Mouse (Mus musculus) adrenal gland, postnatal 10 days (tissue): ENCODE measurements around the gene Lsm2. TPM values are rescaled to one million over a fixed set of nuclear protein-coding genes. Genes with fewer than 3 reads are reported as not detected.
"Not testable (repeated sequence)": the region's sequence is repeated elsewhere in the genome, so short reads cannot be mapped to it uniquely, and the experiment has no call there.

Experiments used
- DNase-seq: peaks from one replicate; pipeline ENCODE4 v3.0.0; 2021; ENCODE audit warnings: mixed read lengths
- long read RNA-seq, 2 experiments: library from polyadenylated mRNA; stranded (forward); transcript quantifications; one replicate each; pipeline ENCODE4 v2.0.0; 2021
- total RNA-seq, 2 experiments: library from RNA; stranded (reverse); gene quantifications; 2 replicates each; pipeline ENCODE4 v1.2.3; 2021

The Lsm2 gene
- 10 to 100 TPM; 39.0 to 42.8 TPM for total RNA-seq
- long read RNA-seq, experiment 1, transcript Lsm2-202 (5 exons, 840 nt) = major isoform, 45 of 55 reads
- long read RNA-seq, experiment 1, partial matches to known transcripts = 0 of 55 reads
- long read RNA-seq, experiment 1, other reads (novel, unspliced or antisense) = 8 of 55 reads
- long read RNA-seq, experiment 2, transcript Lsm2-202 (5 exons, 840 nt) = major isoform, 18 of 22 reads
- long read RNA-seq, experiment 2, partial matches to known transcripts = 0 of 22 reads
- long read RNA-seq, experiment 2, other reads (novel, unspliced or antisense) = 2 of 22 reads

GRCm38 (mm10) chr17:34981690-34982180, at the start of gene Lsm2:
Gene Lsm2, plus strand, starts transcription at chr17:34981862.
- peak; percentile 92 for DNase-seq

- DNase-seq = no peak
These were observed 49.4 kb upstream of the Lsm2 start for GRCm38 (mm10) chr17:34932287-34932686.

- no peak for DNase-seq
These were observed 47.6 kb upstream of the Lsm2 start for GRCm38 (mm10) chr17:34934031-34934430.

- DNase-seq = no peak
These were observed 46.8 kb upstream of the Lsm2 start for GRCm38 (mm10) chr17:34934830-34935229.

GRCm38 (mm10) chr17:34937960-34938505, 43.6 kb upstream of the Lsm2 start:
- DNase-seq = no peak

GRCm38 (mm10) chr17:34941344-34942041, 40.2 kb upstream of the Lsm2 start:
- peak; percentile 41 for DNase-seq

- no peak for DNase-seq
These were observed 38.4 kb upstream of the Lsm2 start for GRCm38 (mm10) chr17:34943128-34943815.

GRCm38 (mm10) chr17:34944362-34944761, 37.3 kb upstream of the Lsm2 start:
- DNase-seq = no peak

GRCm38 (mm10) chr17:34946486-34947140, 35.0 kb upstream of the Lsm2 start:
- no peak for DNase-seq

GRCm38 (mm10) chr17:34947606-34948005, 34.1 kb upstream of the Lsm2 start:
- peak; percentile 56 for DNase-seq

GRCm38 (mm10) chr17:34948721-34949552, 32.7 kb upstream of the Lsm2 start:
- not testable (repeated sequence) for DNase-seq

GRCm38 (mm10) chr17:34949553-34949969, 32.1 kb upstream of the Lsm2 start:
- DNase-seq = no peak

- no peak for DNase-seq
These were observed 30.9 kb upstream of the Lsm2 start for GRCm38 (mm10) chr17:34950514-34951455.

- DNase-seq = no peak
These were observed 29.9 kb upstream of the Lsm2 start for GRCm38 (mm10) chr17:34951636-34952377.

GRCm38 (mm10) chr17:34952378-34953040, 29.2 kb upstream of the Lsm2 start:
- peak; percentile 88 for DNase-seq

GRCm38 (mm10) chr17:34953258-34953657, 28.4 kb upstream of the Lsm2 start:
- no peak for DNase-seq

GRCm38 (mm10) chr17:34953904-34954303, 27.8 kb upstream of the Lsm2 start:
- no peak for DNase-seq

GRCm38 (mm10) chr17:34954831-34955230, 26.8 kb upstream of the Lsm2 start:
- no peak for DNase-seq

- DNase-seq = no peak
These were observed 25.8 kb upstream of the Lsm2 start for GRCm38 (mm10) chr17:34955884-34956283.
